Mouse (Mus musculus): ENCODE data around the gene Vps36. TPM values are rescaled to one million over a fixed set of nuclear protein-coding genes. Genes with fewer than 3 reads are reported as not detected.

Vps36 gene
- polyA plus RNA-seq (2014; fragmentation: Nextera tagmentation; extraction: Ambion mirVana): 45.5 and 45.9 TPM in 2 replicates

DNA sequence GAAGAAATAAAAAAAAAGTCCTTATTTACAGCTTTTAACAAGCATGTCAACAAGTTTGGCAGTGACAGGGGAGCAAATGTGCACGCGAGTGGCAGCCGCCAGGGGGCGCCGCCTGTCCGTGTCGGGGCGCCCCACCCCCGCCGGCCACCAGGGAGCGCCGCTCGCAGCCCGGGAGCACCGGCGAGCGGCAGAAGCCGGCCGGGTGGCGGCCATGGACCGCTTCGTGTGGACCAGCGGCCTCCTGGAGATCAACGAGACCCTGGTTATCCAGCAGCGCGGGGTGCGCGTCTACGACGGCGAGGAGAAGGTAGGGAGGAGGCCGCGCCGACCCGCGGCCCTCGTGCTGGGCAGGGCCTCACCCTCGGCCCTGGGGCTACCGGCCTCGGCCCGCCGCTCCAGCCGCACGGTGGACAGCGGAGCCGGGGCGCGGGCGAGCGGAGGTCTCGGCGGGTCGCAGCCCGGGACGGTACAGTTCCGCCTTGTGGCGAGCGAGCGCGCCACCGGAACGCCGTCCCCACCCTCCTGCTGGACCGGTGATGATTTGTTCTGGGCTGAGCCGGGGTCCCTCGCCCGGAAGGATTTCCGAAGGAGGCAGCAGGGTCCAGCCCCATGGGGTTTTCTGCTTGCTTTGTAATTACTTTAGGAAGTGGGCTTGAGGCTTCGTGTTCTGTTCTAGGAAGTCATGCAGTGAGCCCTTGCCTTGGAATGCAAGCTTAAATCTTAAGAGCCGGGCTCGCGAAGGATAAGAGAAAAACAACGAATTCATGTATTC lies at the start of gene Vps36:
Gene Vps36 (plus strand): TSS at position 150 of the 772 bp plus-strand sequence.
- Histone ChIP-seq H3K4me1 (replicated peaks; ENCODE audit: control insufficient read depth, insufficient read depth, low read length) (no peaks in the 10 kb centered on the region), H3K4me2 (ENCODE audit: low read depth, low read length, severe bottlenecking) (peak within 1 kb of the TSS; percentile 82), H3K27me3 (ENCODE audit: control insufficient read depth, insufficient read depth, low read length) (no peaks in the 10 kb centered on the region), H3K27ac (ENCODE audit: low read depth, low read length) (peak within 1 kb of the TSS; percentile 87), H3K9ac (ENCODE audit: low read length) (peak within 1 kb of the TSS; percentile 90), H3K36me3 (ENCODE audit: control insufficient read depth, insufficient read depth, low read length) (no peaks in the 10 kb centered on the region), H3K4me3 (ENCODE audit: low read depth, low read length) (peak within 1 kb of the TSS; percentile 59), H3K9me3 (ENCODE audit: control insufficient read depth, low read length) (no peaks in the 10 kb centered on the region)
- peak; percentile 95 for DNase-seq (ENCODE audit: low spot score)
- under 1% methylated on average over 69 of the region's 73 CpGs for WGBS
- peak; percentile 95 for ATAC-seq (replicated peaks; ENCODE audit: low FRiP score)

DNA sequence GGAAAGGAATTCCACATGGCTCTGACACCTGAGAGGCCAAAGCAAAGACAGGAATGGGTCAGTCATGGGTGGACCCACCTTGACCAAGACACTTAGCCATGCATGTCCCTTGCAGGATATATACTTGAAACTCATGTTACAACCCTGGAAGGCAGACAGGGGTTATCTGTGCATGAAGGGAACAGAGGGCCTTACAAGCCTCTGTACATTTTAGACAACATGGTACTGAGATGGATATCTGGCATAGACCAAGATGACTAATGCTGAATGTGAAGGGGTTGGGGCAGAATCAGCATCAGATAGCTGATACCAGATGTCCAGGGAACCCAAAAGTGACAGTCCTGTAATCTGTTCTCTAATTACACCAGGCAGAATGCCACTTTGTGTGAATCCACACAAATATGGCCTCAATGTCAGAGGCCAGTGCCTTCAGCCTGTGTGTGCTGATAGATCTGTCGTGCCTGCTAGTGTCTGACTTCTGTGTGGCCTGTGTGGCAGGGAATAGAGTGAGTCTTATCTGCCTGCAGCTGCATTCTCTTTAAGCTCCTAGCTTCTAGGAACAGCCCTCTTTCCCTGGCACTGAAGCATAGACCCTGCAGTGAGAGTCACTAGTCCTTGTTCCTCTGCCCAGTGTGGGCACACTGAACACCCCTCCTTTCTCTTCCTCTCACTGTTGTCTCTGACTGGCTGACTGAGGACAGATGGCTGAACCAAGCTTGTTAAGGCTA lies 48.7 kb upstream of the Vps36 start:
- Histone ChIP-seq H3K27ac (ENCODE audit: low read depth, low read length) (no peak overlapping the region), H3K9me3 (ENCODE audit: control insufficient read depth, low read length) (no peaks in the 10 kb centered on the region), H3K4me3 (ENCODE audit: low read depth, low read length) (no peak overlapping the region), H3K27me3 (ENCODE audit: control insufficient read depth, insufficient read depth, low read length) (no peaks in the 10 kb centered on the region), H3K4me1 (replicated peaks; ENCODE audit: control insufficient read depth, insufficient read depth, low read length) (no peaks in the 10 kb centered on the region), H3K4me2 (ENCODE audit: low read depth, low read length, severe bottlenecking) (no peak overlapping the region), H3K36me3 (ENCODE audit: control insufficient read depth, insufficient read depth, low read length) (no peaks in the 10 kb centered on the region; the same call in 1 of the 2 replicates), H3K9ac (ENCODE audit: low read length) (no peak overlapping the region)
- ATAC-seq (replicated peaks; ENCODE audit: low FRiP score): no peak
- peak; percentile 24 for DNase-seq (ENCODE audit: low spot score)
- WGBS: 89% methylated on average over 1 of the region's 1 CpGs

DNA sequence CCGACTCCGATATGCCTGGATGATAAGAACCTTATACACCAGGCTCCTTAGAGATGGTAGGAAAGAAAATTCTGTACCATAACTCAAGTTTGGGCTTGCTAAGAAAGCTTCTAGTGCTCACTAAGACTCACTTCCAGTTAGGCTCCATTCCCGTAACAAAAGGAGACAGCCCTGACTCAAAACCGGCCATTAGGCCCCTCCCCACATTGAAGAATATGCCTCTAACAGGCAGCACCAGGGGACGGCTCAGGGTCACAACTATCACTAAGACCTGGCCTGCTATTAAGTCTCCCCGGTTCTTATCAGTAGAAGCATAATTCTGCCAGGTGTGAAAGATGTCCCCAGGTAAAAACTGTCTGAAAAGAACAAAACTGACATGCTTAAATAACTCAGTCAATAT lies 46.8 kb upstream of the Vps36 start:
- Histone ChIP-seq H3K27me3 (ENCODE audit: control insufficient read depth, insufficient read depth, low read length) (no peaks in the 10 kb centered on the region), H3K36me3 (ENCODE audit: control insufficient read depth, insufficient read depth, low read length) (no peaks in the 10 kb centered on the region; the same call in 1 of the 2 replicates), H3K27ac (ENCODE audit: low read depth, low read length) (no peak overlapping the region), H3K4me1 (replicated peaks; ENCODE audit: control insufficient read depth, insufficient read depth, low read length) (no peaks in the 10 kb centered on the region), H3K4me2 (ENCODE audit: low read depth, low read length, severe bottlenecking) (no peak overlapping the region), H3K4me3 (ENCODE audit: low read depth, low read length) (no peak overlapping the region), H3K9ac (ENCODE audit: low read length) (no peak overlapping the region), H3K9me3 (ENCODE audit: control insufficient read depth, low read length) (no peaks in the 10 kb centered on the region)
- 82% methylated on average over 6 of the region's 6 CpGs for WGBS
- DNase-seq (ENCODE audit: low spot score) (no peak), ATAC-seq (replicated peaks; ENCODE audit: low FRiP score) (no peak)

DNA sequence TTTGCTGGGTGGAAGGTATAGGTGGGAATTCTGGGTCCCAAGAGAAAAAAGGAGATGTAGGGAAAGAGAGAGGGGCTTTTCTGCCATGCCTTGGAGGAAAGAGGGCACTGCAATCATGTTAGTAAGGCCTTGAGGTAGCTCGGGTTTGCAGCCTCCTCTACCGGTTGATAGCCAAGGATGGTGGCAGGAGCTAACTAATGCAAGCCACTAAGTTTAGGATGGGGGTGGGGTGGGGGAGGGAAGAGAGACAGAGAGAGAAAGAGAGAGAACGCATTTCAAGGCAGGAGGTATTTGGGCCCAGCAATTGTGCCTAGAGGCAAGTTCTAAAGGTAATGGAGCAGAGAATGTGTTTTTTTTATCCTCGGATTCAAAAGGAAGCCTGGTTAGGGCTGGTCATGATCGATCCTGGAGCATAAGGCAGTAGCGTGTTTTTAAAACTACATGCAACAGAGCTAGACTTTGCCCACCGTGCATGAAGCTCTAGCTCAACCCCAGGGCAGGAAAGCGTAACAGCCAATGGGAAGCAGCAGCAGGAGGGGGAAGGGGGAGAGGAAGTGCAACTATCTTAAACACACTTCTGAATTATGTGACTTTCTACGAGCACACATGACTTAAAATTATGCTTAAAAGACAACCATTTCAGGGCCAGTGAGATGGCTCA lies 44.8 kb upstream of the Vps36 start:
- ATAC-seq (replicated peaks; ENCODE audit: low FRiP score): no peak
- Histone ChIP-seq H3K27me3 (ENCODE audit: control insufficient read depth, insufficient read depth, low read length) (no peaks in the 10 kb centered on the region), H3K4me3 (ENCODE audit: low read depth, low read length) (no peak overlapping the region), H3K4me2 (ENCODE audit: low read depth, low read length, severe bottlenecking) (no peak overlapping the region), H3K36me3 (ENCODE audit: control insufficient read depth, insufficient read depth, low read length) (no peaks in the 10 kb centered on the region; the same call in 1 of the 2 replicates), H3K27ac (ENCODE audit: low read depth, low read length) (no peak overlapping the region), H3K4me1 (replicated peaks; ENCODE audit: control insufficient read depth, insufficient read depth, low read length) (no peaks in the 10 kb centered on the region), H3K9me3 (ENCODE audit: control insufficient read depth, low read length) (no peaks in the 10 kb centered on the region), H3K9ac (ENCODE audit: low read length) (no peak overlapping the region)
- WGBS: 78% methylated on average over 9 of the region's 9 CpGs
- DNase-seq (ENCODE audit: low spot score): peak; percentile 38

DNA sequence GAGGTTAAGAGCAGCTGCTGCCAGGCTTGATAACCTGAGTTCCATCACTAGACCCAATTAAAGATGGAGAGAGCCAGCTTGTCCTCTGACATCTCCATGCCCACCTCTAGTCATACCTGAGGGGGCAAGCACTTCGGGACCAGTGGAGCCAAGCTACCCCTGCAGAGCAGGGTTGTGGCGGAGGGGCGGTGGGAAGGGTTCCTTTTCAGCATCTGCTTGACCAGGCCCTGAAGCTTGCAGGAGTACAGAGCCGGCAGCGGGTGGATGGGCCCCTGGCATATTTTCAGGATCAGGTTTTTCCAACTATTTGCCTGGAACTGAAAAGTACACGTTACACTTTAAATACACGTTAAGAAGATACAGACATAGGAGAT lies 44.3 kb upstream of the Vps36 start:
- H3K36me3 ChIP-seq (ENCODE audit: control insufficient read depth, insufficient read depth, low read length): no peaks in the 10 kb centered on the region; the same call in 1 of the 2 replicates
- H3K9ac ChIP-seq (ENCODE audit: low read length): no peak overlapping the region
- no peaks in the 10 kb centered on the region for H3K9me3 ChIP-seq (ENCODE audit: control insufficient read depth, low read length)
- H3K4me2 ChIP-seq (ENCODE audit: low read depth, low read length, severe bottlenecking): no peak overlapping the region
- no peak overlapping the region for H3K27ac ChIP-seq (ENCODE audit: low read depth, low read length)
- ATAC-seq (replicated peaks; ENCODE audit: low FRiP score): no peak
- no peaks in the 10 kb centered on the region for H3K4me1 ChIP-seq (replicated peaks; ENCODE audit: control insufficient read depth, insufficient read depth, low read length)
- H3K4me3 ChIP-seq (ENCODE audit: low read depth, low read length): no peak overlapping the region
- H3K27me3 ChIP-seq (ENCODE audit: control insufficient read depth, insufficient read depth, low read length): no peaks in the 10 kb centered on the region
- 88% methylated on average over 7 of the region's 7 CpGs for WGBS
- DNase-seq (ENCODE audit: low spot score): peak; percentile 44

DNA sequence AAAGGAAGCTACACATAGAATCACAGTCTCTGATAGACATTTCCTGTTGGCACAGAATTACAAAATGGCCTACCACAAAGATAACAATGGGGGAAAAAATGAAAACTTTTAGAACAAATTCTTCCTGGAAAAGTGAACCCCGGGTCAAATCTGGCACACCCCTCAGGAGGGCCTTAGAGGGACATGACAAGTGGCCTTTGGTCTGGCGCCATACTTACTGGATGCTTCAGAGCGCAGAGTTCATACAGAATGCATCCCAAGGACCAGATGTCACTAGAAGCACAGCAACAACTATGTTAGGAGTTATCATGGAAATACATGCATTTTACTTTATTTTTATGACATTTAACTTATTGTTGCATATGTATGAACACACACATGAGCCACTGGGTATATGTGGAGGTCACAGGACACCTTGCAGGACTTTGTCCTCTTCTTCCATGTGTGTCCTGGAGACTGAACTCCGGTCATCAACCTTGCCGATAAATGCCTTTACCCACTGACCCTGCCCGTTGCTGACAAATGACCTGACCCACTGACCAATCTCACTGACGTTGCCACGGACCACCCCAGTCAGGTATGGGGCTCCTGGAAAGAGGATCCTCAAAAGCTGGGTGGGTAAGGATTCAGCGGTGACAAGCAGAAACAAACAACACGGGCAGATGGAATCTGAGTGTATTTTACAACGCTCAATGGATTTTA lies 42.8 kb upstream of the Vps36 start:
- H3K36me3 ChIP-seq (ENCODE audit: control insufficient read depth, insufficient read depth, low read length): no peaks in the 10 kb centered on the region; the same call in 1 of the 2 replicates
- 95% methylated on average over 11 of the region's 11 CpGs for WGBS
- no peak for ATAC-seq (replicated peaks; ENCODE audit: low FRiP score)

DNA sequence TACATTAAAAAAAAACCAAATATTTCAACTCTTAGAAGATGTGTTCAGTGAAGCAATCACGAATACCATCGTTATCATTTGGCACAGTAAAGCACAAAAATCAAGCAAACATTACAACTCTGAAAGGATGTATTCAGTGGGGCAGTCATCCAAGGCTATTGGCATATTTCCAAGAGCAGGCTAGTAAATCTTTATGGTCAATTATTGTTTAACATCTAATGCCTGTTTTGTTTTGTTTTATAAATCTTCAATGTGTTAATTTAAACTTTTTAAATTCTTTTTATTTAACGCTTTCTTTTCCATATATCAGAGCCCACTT lies 42.3 kb upstream of the Vps36 start:
- Histone ChIP-seq H3K36me3 (ENCODE audit: control insufficient read depth, insufficient read depth, low read length) (no peaks in the 10 kb centered on the region; the same call in 1 of the 2 replicates), H3K9me3 (ENCODE audit: control insufficient read depth, low read length) (no peaks in the 10 kb centered on the region), H3K4me3 (ENCODE audit: low read depth, low read length) (no peak overlapping the region), H3K4me2 (ENCODE audit: low read depth, low read length, severe bottlenecking) (no peak overlapping the region), H3K27me3 (ENCODE audit: control insufficient read depth, insufficient read depth, low read length) (no peaks in the 10 kb centered on the region), H3K27ac (ENCODE audit: low read depth, low read length) (no peak overlapping the region), H3K4me1 (replicated peaks; ENCODE audit: control insufficient read depth, insufficient read depth, low read length) (no peaks in the 10 kb centered on the region), H3K9ac (ENCODE audit: low read length) (no peak overlapping the region)
- DNase-seq (ENCODE audit: low spot score) (no peak), ATAC-seq (replicated peaks; ENCODE audit: low FRiP score) (no peak)
- 91% methylated on average over 3 of the region's 3 CpGs for WGBS

More for the DNA sequence above, 42.8 kb upstream of the Vps36 start:
- no peaks in the 10 kb centered on the region for H3K4me1 ChIP-seq (replicated peaks; ENCODE audit: control insufficient read depth, insufficient read depth, low read length)
- peak; percentile 41 for DNase-seq (ENCODE audit: low spot score)
- H3K9me3 ChIP-seq (ENCODE audit: control insufficient read depth, low read length): no peaks in the 10 kb centered on the region
- H3K4me3 ChIP-seq (ENCODE audit: low read depth, low read length): no peak overlapping the region
- no peaks in the 10 kb centered on the region for H3K27me3 ChIP-seq (ENCODE audit: control insufficient read depth, insufficient read depth, low read length)
- no peak overlapping the region for H3K4me2 ChIP-seq (ENCODE audit: low read depth, low read length, severe bottlenecking)
- H3K27ac ChIP-seq (ENCODE audit: low read depth, low read length): no peak overlapping the region
- no peak overlapping the region for H3K9ac ChIP-seq (ENCODE audit: low read length)

DNA sequence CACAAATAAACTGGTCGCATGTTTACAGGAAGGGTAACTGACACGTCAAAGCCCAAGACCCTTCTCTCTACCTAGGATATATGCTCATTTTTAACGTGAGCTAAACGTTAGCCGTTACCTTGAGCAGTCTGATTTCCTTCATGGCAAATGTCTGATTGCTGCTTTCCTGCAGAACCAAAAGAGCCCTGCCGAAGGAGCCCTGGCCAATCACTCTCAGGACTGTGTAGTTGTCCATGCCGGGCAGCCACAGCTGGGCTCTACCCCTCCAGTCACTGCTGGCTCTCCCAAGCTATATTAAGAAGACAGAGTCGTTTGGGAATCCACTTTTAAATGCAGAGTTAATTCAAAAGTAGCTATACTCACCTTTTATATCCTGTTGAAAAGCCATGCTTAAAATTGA lies 30.4 kb upstream of the Vps36 start:
- no peaks in the 10 kb centered on the region for H3K9me3 ChIP-seq (ENCODE audit: control insufficient read depth, low read length)
- H3K4me2 ChIP-seq (ENCODE audit: low read depth, low read length, severe bottlenecking): no peak overlapping the region
- no peaks in the 10 kb centered on the region; the same call in 1 of the 2 replicates for H3K4me1 ChIP-seq (replicated peaks; ENCODE audit: control insufficient read depth, insufficient read depth, low read length)
- H3K27ac ChIP-seq (ENCODE audit: low read depth, low read length): no peak overlapping the region
- no peak for ATAC-seq (replicated peaks; ENCODE audit: low FRiP score)
- H3K9ac ChIP-seq (ENCODE audit: low read length): no peak overlapping the region
- 91% methylated on average over 8 of the region's 8 CpGs for WGBS
- H3K27me3 ChIP-seq (ENCODE audit: control insufficient read depth, insufficient read depth, low read length): no peaks in the 10 kb centered on the region
- no peaks in the 10 kb centered on the region for H3K36me3 ChIP-seq (ENCODE audit: control insufficient read depth, insufficient read depth, low read length)
- H3K4me3 ChIP-seq (ENCODE audit: low read depth, low read length): no peak overlapping the region
- DNase-seq (ENCODE audit: low spot score): peak; percentile 42

Data from forebrain, embryonic 11.5 days (tissue).